Mouse (Mus musculus): ENCODE data around the gene Ppp4c. TPM values are rescaled to one million over a fixed set of nuclear protein-coding genes. Genes with fewer than 3 reads are reported as not detected.

Ppp4c gene
- total and polyA plus RNA-seq, 2 experiments: 45.8 to 97.2 TPM

DNA sequence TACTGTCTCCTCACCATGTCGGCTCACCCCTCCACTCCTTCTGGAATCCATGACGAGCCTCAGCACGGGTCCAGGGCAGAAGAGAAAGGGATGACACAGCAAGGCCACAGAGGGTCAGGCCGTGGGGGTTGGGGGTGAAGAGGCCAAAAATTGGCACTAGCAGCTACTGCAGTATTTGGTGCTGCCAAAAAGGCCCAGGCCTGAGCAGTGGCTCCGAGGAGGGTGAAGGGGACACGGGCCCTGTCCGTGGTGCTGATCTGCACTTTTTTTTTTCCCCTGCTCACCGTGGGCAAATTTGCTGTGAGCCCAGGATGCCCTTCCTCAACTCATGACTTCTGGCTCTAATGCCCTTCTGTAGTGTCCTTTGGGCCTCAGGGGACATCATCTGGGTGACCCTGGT lies 33.1 kb upstream of the Ppp4c start:
- 18% methylated on average over 8 of the region's 8 CpGs for WGBS
- Histone ChIP-seq H3K9ac (ENCODE audit: low read depth, low read length) (no peak overlapping the region), H3K36me3 (ENCODE audit: control insufficient read depth, insufficient read depth, low read length) (no peaks in the 10 kb centered on the region), H3K27ac (replicated peaks; ENCODE audit: insufficient read depth, low read depth, low read length) (no peak overlapping the region), H3K27me3 (ENCODE audit: control insufficient read depth, insufficient read depth, low read length) (peaks cover 10% of the 10 kb centered on the region), H3K79me2 (ENCODE audit: control insufficient read depth, insufficient read depth, low read length) (no peaks in the 10 kb centered on the region), H3K4me3 (ENCODE audit: insufficient read depth, low read depth, low read length) (no peak overlapping the region), H3K4me1 (ENCODE audit: control insufficient read depth, insufficient read depth, low read length) (no peaks in the 10 kb centered on the region)
- no peak for DNase-seq (ENCODE audit: extremely low read depth, low read depth, low spot score)
- TF ChIP-seq CTCF (IDR thresholded peaks at IDR 0.05; ENCODE audit: low read depth, low read length): no peak
- no peak for TF ChIP-seq POLR2A (IDR thresholded peaks at IDR 0.05; ENCODE audit: extremely low read depth, insufficient read depth, low read length)

GRCm38 (mm10) chr7:126823940-126824339 lies 31.6 kb upstream of the Ppp4c start:
- H3K9ac ChIP-seq (ENCODE audit: low read depth, low read length): no peak overlapping the region

DNA sequence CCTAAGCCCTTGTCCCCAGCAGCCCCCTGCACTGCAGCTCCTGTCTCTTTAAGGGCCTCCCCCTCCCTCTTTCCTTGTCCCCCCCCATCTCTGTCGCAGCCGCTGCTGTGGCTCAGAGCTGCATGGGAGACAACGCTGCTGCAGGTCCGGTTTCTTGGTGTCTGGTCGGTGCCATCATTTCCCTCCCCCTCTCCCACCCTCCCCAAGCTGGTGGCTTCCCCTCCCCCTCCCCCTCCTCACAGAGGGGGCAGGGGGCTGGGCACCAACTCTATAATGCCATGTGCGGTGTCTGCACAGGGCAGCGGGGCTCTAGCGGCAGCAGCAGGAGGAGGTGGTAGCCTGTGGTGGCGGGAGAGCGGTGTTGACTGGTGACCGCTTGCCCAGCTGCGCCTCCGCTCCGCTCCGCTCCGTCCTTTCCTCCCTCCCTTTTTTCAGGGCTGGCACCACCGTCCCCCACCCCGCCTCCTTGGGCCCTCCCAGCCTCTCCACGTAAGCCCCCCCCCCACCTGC lies 31.0 kb upstream of the Ppp4c start:
- DNase-seq (ENCODE audit: extremely low read depth, low read depth, low spot score): no peak
- H3K27ac ChIP-seq (replicated peaks; ENCODE audit: insufficient read depth, low read depth, low read length): no peak overlapping the region
- H3K36me3 ChIP-seq (ENCODE audit: control insufficient read depth, insufficient read depth, low read length): no peaks in the 10 kb centered on the region
- H3K4me1 ChIP-seq (ENCODE audit: control insufficient read depth, insufficient read depth, low read length): no peaks in the 10 kb centered on the region
- no peaks in the 10 kb centered on the region for H3K79me2 ChIP-seq (ENCODE audit: control insufficient read depth, insufficient read depth, low read length)
- no peak for TF ChIP-seq CTCF (IDR thresholded peaks at IDR 0.05; ENCODE audit: low read depth, low read length)
- no peak for TF ChIP-seq POLR2A (IDR thresholded peaks at IDR 0.05; ENCODE audit: extremely low read depth, insufficient read depth, low read length)
- H3K9ac ChIP-seq (ENCODE audit: low read depth, low read length): peak overlapping the region; percentile 21; the same call in 1 of the 2 replicates
- WGBS: 11% methylated on average over 14 of the region's 19 CpGs
- peak overlapping the region; percentile 37; the same call in 1 of the 2 replicates for H3K4me3 ChIP-seq (ENCODE audit: insufficient read depth, low read depth, low read length)
- peaks cover 7% of the 10 kb centered on the region for H3K27me3 ChIP-seq (ENCODE audit: control insufficient read depth, insufficient read depth, low read length)

More at GRCm38 (mm10) chr7:126823940-126824339, 31.6 kb upstream of the Ppp4c start:
- 33% methylated on average over 10 of the region's 10 CpGs for WGBS
- TF ChIP-seq POLR2A (IDR thresholded peaks at IDR 0.05; ENCODE audit: extremely low read depth, insufficient read depth, low read length): no peak
- TF ChIP-seq CTCF (IDR thresholded peaks at IDR 0.05; ENCODE audit: low read depth, low read length): no peak
- H3K27me3 ChIP-seq (ENCODE audit: control insufficient read depth, insufficient read depth, low read length): peaks cover 7% of the 10 kb centered on the region
- H3K4me1 ChIP-seq (ENCODE audit: control insufficient read depth, insufficient read depth, low read length): no peaks in the 10 kb centered on the region
- no peaks in the 10 kb centered on the region for H3K36me3 ChIP-seq (ENCODE audit: control insufficient read depth, insufficient read depth, low read length)
- H3K4me3 ChIP-seq (ENCODE audit: insufficient read depth, low read depth, low read length): no peak overlapping the region
- no peak overlapping the region for H3K27ac ChIP-seq (replicated peaks; ENCODE audit: insufficient read depth, low read depth, low read length)
- no peaks in the 10 kb centered on the region for H3K79me2 ChIP-seq (ENCODE audit: control insufficient read depth, insufficient read depth, low read length)
- DNase-seq (ENCODE audit: extremely low read depth, low read depth, low spot score): no peak

DNA sequence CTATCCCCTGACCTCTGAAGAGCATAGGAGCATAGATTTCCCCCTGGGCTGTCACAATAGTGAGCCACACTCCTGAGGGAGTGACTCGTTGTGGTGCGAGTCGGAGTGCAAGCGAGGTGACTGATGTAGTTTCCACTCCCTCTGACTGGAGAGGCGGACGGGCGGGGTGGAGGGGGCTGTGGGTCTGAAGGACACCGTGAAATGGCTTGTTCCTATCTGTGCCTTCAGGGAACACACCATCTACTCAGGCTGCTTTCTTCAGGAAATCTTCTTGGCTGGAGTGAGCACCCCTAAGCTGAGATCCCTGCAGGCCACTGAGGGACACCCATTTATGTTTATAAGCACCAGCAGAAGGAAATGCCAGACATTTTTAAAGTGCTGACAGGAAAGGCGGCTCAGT lies 30.4 kb upstream of the Ppp4c start:
- TF ChIP-seq CTCF (IDR thresholded peaks at IDR 0.05; ENCODE audit: low read depth, low read length) (no peak), POLR2A (IDR thresholded peaks at IDR 0.05; ENCODE audit: extremely low read depth, insufficient read depth, low read length) (no peak)
- H3K36me3 ChIP-seq (ENCODE audit: control insufficient read depth, insufficient read depth, low read length): no peaks in the 10 kb centered on the region
- H3K27me3 ChIP-seq (ENCODE audit: control insufficient read depth, insufficient read depth, low read length): peaks cover 7% of the 10 kb centered on the region
- H3K4me1 ChIP-seq (ENCODE audit: control insufficient read depth, insufficient read depth, low read length): no peaks in the 10 kb centered on the region
- no peaks in the 10 kb centered on the region for H3K79me2 ChIP-seq (ENCODE audit: control insufficient read depth, insufficient read depth, low read length)
- no peak overlapping the region for H3K4me3 ChIP-seq (ENCODE audit: insufficient read depth, low read depth, low read length)
- no peak overlapping the region for H3K27ac ChIP-seq (replicated peaks; ENCODE audit: insufficient read depth, low read depth, low read length)
- no peak for DNase-seq (ENCODE audit: extremely low read depth, low read depth, low spot score)
- no peak overlapping the region for H3K9ac ChIP-seq (ENCODE audit: low read depth, low read length)
- 61% methylated on average over 9 of the region's 9 CpGs for WGBS

DNA sequence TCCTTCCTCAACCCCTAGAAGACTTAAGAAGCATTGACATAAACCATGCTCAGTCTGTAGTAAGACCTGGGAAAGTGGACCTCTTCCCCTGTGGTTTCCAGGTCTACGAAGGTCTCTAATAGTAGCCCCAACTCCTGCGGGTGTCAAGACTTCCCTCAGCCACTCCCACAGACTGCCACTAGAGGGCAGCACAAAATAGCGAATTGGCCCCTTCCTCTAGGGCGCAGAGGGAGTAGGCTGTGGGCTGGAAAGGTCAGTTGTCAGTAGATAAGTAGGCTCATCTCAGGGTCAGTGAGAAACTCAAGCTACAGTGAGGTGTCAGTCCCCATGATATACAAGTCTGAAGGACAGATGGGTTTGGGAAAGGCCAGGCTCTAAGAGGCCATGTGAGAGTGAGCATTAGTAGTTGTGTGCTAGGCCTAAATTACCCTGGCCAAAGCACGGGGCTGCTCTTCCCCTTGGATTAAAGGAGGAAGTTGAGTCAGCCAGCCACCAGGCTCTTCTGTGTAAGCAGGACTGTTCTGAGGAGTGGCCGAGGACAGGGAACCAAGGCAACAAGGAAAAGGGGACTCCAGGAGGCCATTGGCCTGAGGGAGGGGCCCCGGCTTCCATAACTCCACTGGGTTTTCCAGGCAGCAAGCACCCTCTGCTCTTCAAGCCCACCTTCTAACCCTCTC lies 29.7 kb upstream of the Ppp4c start:
- 34% methylated on average over 7 of the region's 7 CpGs for WGBS
- peak; percentile 98 for TF ChIP-seq CTCF (IDR thresholded peaks at IDR 0.05; ENCODE audit: low read depth, low read length)
- no peak for TF ChIP-seq POLR2A (IDR thresholded peaks at IDR 0.05; ENCODE audit: extremely low read depth, insufficient read depth, low read length)
- Histone ChIP-seq H3K9ac (ENCODE audit: low read depth, low read length) (no peak overlapping the region), H3K36me3 (ENCODE audit: control insufficient read depth, insufficient read depth, low read length) (no peaks in the 10 kb centered on the region), H3K79me2 (ENCODE audit: control insufficient read depth, insufficient read depth, low read length) (no peaks in the 10 kb centered on the region), H3K4me1 (ENCODE audit: control insufficient read depth, insufficient read depth, low read length) (no peaks in the 10 kb centered on the region), H3K4me3 (ENCODE audit: insufficient read depth, low read depth, low read length) (no peak overlapping the region), H3K27ac (replicated peaks; ENCODE audit: insufficient read depth, low read depth, low read length) (no peak overlapping the region), H3K27me3 (ENCODE audit: control insufficient read depth, insufficient read depth, low read length) (peaks cover 7% of the 10 kb centered on the region)
- peak; percentile 42 for DNase-seq (ENCODE audit: extremely low read depth, low read depth, low spot score)

DNA sequence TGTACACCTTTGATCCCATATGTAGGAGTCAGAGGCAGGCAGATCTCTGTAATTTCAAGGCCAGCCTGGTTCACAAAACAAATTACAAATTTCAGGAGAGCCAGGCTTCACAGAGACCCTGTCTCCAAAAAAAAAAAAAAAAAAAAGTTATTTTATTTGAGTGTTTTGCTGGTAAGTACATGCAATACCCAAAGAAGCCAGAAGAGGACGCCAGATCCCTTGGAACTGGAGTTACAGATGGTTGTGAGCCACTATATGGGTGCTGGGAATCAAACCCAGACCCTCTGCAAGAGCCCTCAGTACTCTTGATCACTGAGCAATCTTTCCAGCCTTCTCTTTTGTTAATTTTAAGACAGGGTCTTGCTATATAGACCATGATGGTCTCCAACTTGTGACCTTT lies 26.5 kb upstream of the Ppp4c start:
- H3K4me1 ChIP-seq (ENCODE audit: control insufficient read depth, insufficient read depth, low read length): no peaks in the 10 kb centered on the region
- H3K79me2 ChIP-seq (ENCODE audit: control insufficient read depth, insufficient read depth, low read length): no peaks in the 10 kb centered on the region
- no peak for DNase-seq (ENCODE audit: extremely low read depth, low read depth, low spot score)
- H3K27ac ChIP-seq (replicated peaks; ENCODE audit: insufficient read depth, low read depth, low read length): no peak overlapping the region
- H3K9ac ChIP-seq (ENCODE audit: low read depth, low read length): no peak overlapping the region
- 35% methylated on average over 1 of the region's 1 CpGs for WGBS
- no peak overlapping the region for H3K4me3 ChIP-seq (ENCODE audit: insufficient read depth, low read depth, low read length)
- no peaks in the 10 kb centered on the region for H3K36me3 ChIP-seq (ENCODE audit: control insufficient read depth, insufficient read depth, low read length)
- peaks cover 7% of the 10 kb centered on the region for H3K27me3 ChIP-seq (ENCODE audit: control insufficient read depth, insufficient read depth, low read length)
- TF ChIP-seq CTCF (IDR thresholded peaks at IDR 0.05; ENCODE audit: low read depth, low read length): no peak
- no peak for TF ChIP-seq POLR2A (IDR thresholded peaks at IDR 0.05; ENCODE audit: extremely low read depth, insufficient read depth, low read length)

Measured in liver, adult 2 months (tissue).